Mouse (Mus musculus): ENCODE results near the gene Tgfbr3.

GRCm38 (mm10) chr5:107253395-107253794, 36.0 kb downstream of the Tgfbr3 start:
- no peak for TF ChIP-seq EP300 (IDR thresholded peaks at IDR 0.05; ENCODE audit: low read depth)
- TF ChIP-seq CTCF (IDR thresholded peaks at IDR 0.05; ENCODE audit: low read depth), result no peak
